Mouse (Mus musculus): ENCODE data around the gene Mfap5. TPM values are rescaled to one million over a fixed set of nuclear protein-coding genes. Genes with fewer than 3 reads are reported as not detected.
A peak's percentile ranks its signal among the peaks of the same experiment; 100 is the strongest.
"Not testable (repeated sequence)": the region's sequence is repeated elsewhere in the genome, so short reads cannot be mapped to it uniquely, and the experiment has no call there.

The Mfap5 gene
- total RNA-seq, 2 experiments from 2014 or later, result 53.9 to 57.8 TPM

- DNase-seq, result peak; percentile 78
Observed at GRCm38 (mm10) chr6:122560427-122560826, 54.8 kb downstream of the Mfap5 start.

GRCm38 (mm10) chr6:122561005-122561404 is 55.4 kb downstream of the Mfap5 start:
- DNase-seq, result no peak

DNA sequence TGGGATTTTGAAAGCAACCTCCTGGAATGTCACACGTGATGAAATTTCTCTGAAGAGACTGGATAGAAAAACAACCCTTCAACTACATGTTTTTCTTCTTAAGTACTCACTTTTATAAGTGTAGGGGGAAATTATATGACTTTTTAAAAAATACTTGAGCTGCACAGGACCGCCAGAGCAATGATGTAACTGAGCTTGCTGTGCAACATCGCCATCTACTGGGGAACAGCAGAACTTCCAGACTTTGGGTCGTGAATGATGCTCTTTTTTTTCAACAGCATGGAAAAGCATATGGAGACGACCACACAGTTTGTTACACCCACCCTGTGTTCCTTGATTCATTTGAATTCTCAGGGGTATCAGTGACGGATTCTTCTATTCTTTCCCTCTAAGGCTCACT is 56.8 kb downstream of the Mfap5 start:
- peak; percentile 68 for DNase-seq

- DNase-seq, result no peak
Observed at GRCm38 (mm10) chr6:122565070-122565784, 59.6 kb downstream of the Mfap5 start.

- no peak for DNase-seq
Observed at GRCm38 (mm10) chr6:122569113-122569512, 63.5 kb downstream of the Mfap5 start.

DNA sequence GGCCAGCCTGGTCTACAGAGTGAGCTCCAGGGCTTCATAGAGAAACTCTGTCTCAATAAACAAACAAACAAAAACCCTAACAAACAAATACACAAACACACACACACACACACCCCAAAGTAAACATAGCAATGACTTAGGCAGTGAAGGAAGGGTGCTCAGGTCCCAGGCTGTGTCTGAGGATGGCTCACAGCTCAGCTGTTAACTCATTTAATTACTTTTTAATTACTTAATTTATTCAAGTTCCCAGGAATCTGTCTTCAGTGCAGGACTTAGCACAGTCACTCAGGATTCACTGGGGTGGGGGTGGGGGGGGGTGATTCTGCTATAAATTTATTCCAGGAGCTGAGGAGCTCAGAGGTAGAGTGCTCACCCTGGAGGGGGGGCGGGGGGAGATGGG is 64.1 kb downstream of the Mfap5 start:
- no peak for DNase-seq

DNA sequence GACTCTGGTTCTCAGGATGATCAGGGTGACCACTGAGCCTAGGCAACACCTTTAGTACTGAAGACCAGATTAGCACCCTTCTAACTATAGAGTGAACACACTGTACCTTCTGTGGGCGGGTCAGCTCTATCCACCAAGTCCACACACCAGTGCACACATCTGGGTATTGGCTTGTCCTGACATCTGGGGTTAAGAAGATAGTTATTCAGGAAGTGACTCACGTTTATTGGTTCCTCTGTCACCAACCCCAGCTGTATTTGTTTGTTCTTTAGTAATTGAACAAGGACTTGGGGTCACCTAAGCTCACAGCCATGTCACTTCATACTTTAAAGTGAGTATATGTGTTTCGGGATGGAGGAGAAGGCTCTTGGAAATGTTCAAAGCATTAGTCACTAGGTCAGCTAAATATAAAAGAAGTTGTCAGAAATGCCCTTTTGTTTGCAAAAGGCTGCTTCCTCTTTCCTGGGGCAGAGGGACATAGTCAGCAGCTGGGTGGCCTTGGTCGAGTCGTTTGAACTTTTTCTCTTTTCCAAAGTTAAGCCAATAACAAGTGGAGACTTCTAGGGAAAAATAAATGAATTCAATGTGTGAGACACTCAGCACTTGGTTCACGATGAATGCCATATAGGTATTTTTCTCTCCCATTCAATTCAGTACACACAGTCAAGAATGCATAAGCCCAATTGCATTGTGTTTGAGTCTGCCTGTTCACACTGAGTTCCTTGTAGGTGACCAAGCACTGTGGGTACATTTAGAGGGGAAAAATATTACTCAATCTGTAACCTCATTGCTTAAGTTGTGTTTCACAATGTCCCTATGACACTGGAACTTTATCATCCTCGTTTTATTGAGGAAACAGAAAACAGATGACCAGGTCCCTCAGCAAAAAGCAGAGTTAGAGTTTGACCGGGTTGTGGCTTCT is 65.3 kb downstream of the Mfap5 start:
- DNase-seq, result peak; percentile 17

DNA sequence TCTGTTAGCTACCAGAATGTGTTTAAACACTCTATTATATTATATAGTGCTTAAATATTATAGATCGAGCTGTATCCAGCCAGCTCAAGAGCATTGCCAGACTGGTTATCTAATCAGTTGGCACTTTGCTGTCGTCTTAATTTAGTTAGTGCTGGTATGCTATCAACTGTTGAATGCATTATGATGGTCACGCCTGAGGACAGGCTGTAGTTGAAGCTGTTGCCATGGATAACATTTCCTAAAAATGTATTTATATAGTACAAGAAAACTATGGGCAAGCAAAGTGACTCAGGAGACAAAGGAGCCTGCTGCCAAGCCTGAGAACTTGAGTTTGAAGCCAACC is 65.9 kb downstream of the Mfap5 start:
- DNase-seq, result no peak

- not testable (repeated sequence) for DNase-seq
Observed at GRCm38 (mm10) chr6:122575037-122575436, 69.4 kb downstream of the Mfap5 start.

DNA sequence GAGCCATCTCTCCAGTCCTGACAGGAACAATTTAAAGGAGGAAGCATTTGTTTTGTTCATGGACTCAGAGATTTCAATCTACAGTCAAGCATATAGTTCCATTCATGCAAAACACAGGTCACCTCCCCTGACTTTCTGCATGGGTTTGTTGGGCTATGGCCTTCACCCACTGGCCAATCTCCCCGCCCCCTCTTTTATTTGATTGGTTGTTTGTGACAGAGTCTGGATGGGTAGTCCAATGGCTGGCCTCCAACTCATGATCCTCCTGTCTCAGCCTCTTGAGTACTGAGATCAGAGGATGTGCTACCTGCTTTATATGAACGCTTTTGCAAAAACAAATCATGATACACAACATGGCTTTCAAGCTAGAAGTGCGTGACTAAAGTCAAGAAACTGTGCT is 71.4 kb downstream of the Mfap5 start:
- no peak for DNase-seq

Other genes with a start within 250 kb of the Mfap5 start
- gene Klrg1, start 223.0 kb upstream of the Mfap5 start, total RNA-seq (2021), result under 1 TPM in 1 of 2 experiments, not detected in 1; 0.42 TPM
- gene M6pr, start 197.1 kb upstream of the Mfap5 start, total RNA-seq (2021), result 100 to 1,000 TPM; 111 to 119 TPM
- gene Phc1, start 165.3 kb upstream of the Mfap5 start, total RNA-seq (2021), result 10 to 100 TPM; 24.3 to 29.1 TPM
- gene Rimklb, start 7.1 kb upstream of the Mfap5 start, total RNA-seq (2021), result 1 to 10 TPM in 1 of 2 experiments, under 1 TPM in 1; 0.82 to 1.5 TPM
- not detected for gene Aicda, start 48.0 kb downstream of the Mfap5 start, total RNA-seq (2021)
- gene Apobec1, start 96.6 kb downstream of the Mfap5 start, total RNA-seq (2021), result 10 to 100 TPM; 10.5 to 11.2 TPM
- gene Gdf3, start 104.2 kb downstream of the Mfap5 start, total RNA-seq (2021), result not detected
- not detected for gene Dppa3, start 120.6 kb downstream of the Mfap5 start, total RNA-seq (2021)
- gene Nanog, start 201.6 kb downstream of the Mfap5 start, total RNA-seq (2021), result not detected

Measured in adrenal gland, postnatal 10 days (tissue).